ENCODE assay signal across 26 mouse cellular contexts in the genomic region with DNA sequence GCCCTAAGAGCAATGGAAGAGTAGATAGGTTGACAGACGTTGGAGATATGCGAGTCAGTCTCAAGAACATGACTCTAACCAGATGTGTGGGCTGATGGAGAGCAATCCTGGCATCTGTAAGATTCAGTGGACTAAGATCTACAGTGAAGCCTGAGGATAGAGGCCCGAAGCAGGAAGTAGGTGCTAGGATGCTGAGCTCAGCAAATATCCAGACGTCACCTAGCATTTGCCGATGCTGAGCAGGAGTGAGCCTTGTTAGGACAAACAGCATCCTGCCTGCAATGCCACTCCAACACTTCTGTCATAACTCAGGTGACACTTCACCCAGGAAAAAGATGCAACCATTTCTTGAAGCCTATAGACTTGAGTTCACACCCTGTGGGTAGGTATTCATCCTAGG.
"Had no signal": no experiment of that assay in that cellular context is flagged by ENCODE, and none has a peak within 500 bp of the region (broad histone marks: within the 10 kb centered on the region; RNA-seq: fewer than 3 reads in every experiment).

No protein-coding gene starts in this region.

- DNase-seq: cerebellum, adult 9-10 months; cerebellum, adult 9-11 months; cerebellum, postnatal 10 days; cerebellum, postnatal 14 days; cerebellum, postnatal 25 days; cerebellum, postnatal 36 days; embryo, embryonic 11 days; forebrain, postnatal 0 days; gastrocnemius, adult 2 months; gastrocnemius, postnatal 10 days; gastrocnemius, postnatal 14 days; gastrocnemius, postnatal 25 days; gastrocnemius, postnatal 36 days; heart, adult 18-20 months; heart, adult 2 months had no signal

- H3K4me2 ChIP-seq: embryonic facial prominence, embryonic 12.5 days; embryonic facial prominence, embryonic 13.5 days; embryonic facial prominence, embryonic 15.5 days; forebrain, embryonic 12.5 days; forebrain, embryonic 13.5 days; forebrain, embryonic 15.5 days had no signal

- ATAC-seq: forebrain, embryonic 13.5 days; forebrain, embryonic 14.5 days; forebrain, embryonic 15.5 days; forebrain, embryonic 16.5 days; forebrain, postnatal 0 days had no signal

- H3K4me3 ChIP-seq: embryonic facial prominence, embryonic 10.5 days; embryonic facial prominence, embryonic 12.5 days; embryonic facial prominence, embryonic 13.5 days; embryonic facial prominence, embryonic 15.5 days; erythroblast, embryonic 14.5 days; forebrain, embryonic 10.5 days; forebrain, embryonic 12.5 days; forebrain, embryonic 13.5 days; forebrain, embryonic 15.5 days; gastrocnemius, adult 2 months; heart, adult 2 months had no signal

- H3K9ac ChIP-seq: embryonic facial prominence, embryonic 12.5 days; embryonic facial prominence, embryonic 13.5 days; embryonic facial prominence, embryonic 15.5 days; forebrain, embryonic 12.5 days; forebrain, embryonic 13.5 days; forebrain, embryonic 15.5 days; forebrain, postnatal 0 days had no signal

- H3K27me3 ChIP-seq: embryonic facial prominence, embryonic 12.5 days; embryonic facial prominence, embryonic 13.5 days; embryonic facial prominence, embryonic 15.5 days; forebrain, embryonic 12.5 days; forebrain, embryonic 13.5 days; forebrain, embryonic 15.5 days had no signal

- H3K4me1 ChIP-seq: embryonic facial prominence, embryonic 15.5 days; forebrain, embryonic 13.5 days; forebrain, embryonic 15.5 days had no signal

- H3K27ac ChIP-seq: embryonic facial prominence, embryonic 10.5 days; embryonic facial prominence, embryonic 12.5 days; embryonic facial prominence, embryonic 13.5 days; embryonic facial prominence, embryonic 15.5 days; forebrain, embryonic 10.5 days; forebrain, embryonic 12.5 days; forebrain, embryonic 13.5 days; forebrain, embryonic 15.5 days; gastrocnemius, adult 2 months; heart, adult 2 months had no signal

- H3K9me3 ChIP-seq: embryonic facial prominence, embryonic 10.5 days; embryonic facial prominence, embryonic 12.5 days; embryonic facial prominence, embryonic 13.5 days; embryonic facial prominence, embryonic 15.5 days; forebrain, embryonic 10.5 days; forebrain, embryonic 12.5 days; forebrain, embryonic 13.5 days; forebrain, embryonic 15.5 days had no signal

- H3K36me3 ChIP-seq: embryonic facial prominence, embryonic 10.5 days; embryonic facial prominence, embryonic 12.5 days; embryonic facial prominence, embryonic 13.5 days; embryonic facial prominence, embryonic 15.5 days; forebrain, embryonic 10.5 days; forebrain, embryonic 12.5 days; forebrain, embryonic 15.5 days had no signal
